Mouse (Mus musculus) cerebellum, adult 2 months (tissue): Measurements from ENCODE around the gene Id1.

Source experiments
- CTCF ChIP-seq: fragments of 200-500 bp; IDR thresholded peaks from 2 replicates; pipeline ENCODE4 v1.5.1; 2011; ENCODE audit warnings: low read depth, mild to moderate bottlenecking, control low read depth, low read length, moderate library complexity, borderline replicate concordance; ENCODE audit not compliant: insufficient read depth
- POLR2A ChIP-seq: fragments of 200-500 bp; IDR thresholded peaks from 2 replicates; pipeline ENCODE4 v1.6.1; 2011; ENCODE audit warnings: low read length, control low read depth, borderline replicate concordance; ENCODE audit not compliant: insufficient read depth

DNA sequence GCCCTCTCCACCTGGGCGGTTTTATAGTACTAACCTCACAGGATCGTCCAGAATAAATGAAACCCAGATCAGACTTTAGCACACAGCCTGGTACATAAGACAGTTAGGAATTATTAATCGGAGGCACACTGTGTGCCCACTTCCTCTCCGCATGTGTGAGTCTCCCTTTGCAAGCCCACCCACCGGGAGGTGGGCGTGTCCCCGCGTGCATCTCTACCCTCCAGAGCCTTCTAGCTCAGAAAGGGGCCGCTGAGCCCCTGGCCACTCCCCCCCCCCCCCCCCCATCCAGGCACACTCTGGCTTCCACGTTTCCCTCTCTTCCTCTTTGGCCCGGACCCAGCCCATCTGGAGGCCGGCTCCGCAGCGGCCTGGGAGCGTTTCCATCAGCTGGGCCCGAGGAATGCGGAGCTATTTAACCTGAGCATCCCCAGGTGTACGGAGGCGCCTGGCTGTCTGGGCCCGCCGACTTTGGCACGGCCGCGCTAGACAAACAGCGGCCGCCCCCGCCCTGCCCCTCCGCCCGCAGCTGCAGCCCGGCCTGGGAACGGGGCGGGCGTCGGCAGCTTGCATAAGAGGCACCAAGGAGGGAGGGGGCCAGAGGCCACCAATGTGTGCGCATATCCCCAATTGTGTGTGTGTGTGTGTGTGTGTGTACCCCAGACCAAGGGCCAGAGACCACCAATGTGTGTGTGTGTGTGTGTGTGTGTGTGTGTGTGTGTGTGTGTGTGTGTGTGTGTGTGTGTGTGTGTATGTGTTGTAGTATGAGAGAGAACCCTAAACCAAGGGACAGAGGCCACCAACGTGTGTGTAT lies 3.2 kb downstream of the Id1 start:
- no peak for TF ChIP-seq CTCF
- no peak for TF ChIP-seq POLR2A
